Mouse (Mus musculus) liver, adult 2 months (tissue): Measurements from ENCODE around the gene Mta3. TPM values are rescaled to one million over a fixed set of nuclear protein-coding genes. Genes with fewer than 3 reads are reported as not detected.

ENCODE experiments used
- DNase-seq: peaks from one replicate; pipeline ENCODE4 v3.0.0-alpha.2; 2011; ENCODE audit warnings: low read depth, low spot score; ENCODE audit errors: extremely low read depth
- H3K27ac ChIP-seq: fragments of 200-500 bp; replicated peaks from 2 replicates; pipeline ENCODE4 v1.5.1; 2012; ENCODE audit warnings: low read depth, mild to moderate bottlenecking, control low read depth, inconsistent platforms, low read length; ENCODE audit not compliant: insufficient read depth
- H3K27me3 ChIP-seq: fragments of 200-500 bp; 2 replicates; pipeline ENCODE4 v1.6.1; 2012; ENCODE audit warnings: mild to moderate bottlenecking, moderate library complexity, low read length, inconsistent platforms; ENCODE audit not compliant: control insufficient read depth, insufficient read depth
- H3K36me3 ChIP-seq: fragments of 200-500 bp; 2 replicates; pipeline ENCODE4 v1.6.1; 2012; ENCODE audit warnings: low read length, inconsistent platforms; ENCODE audit not compliant: control insufficient read depth, insufficient read depth
- H3K4me1 ChIP-seq: fragments of 200-500 bp; 2 replicates; pipeline ENCODE4 v1.6.1; 2011; ENCODE audit warnings: low read length; ENCODE audit not compliant: control insufficient read depth, insufficient read depth
- H3K4me3 ChIP-seq: fragments of 200-500 bp; 2 replicates; pipeline ENCODE4 v1.5.1; 2011; ENCODE audit warnings: low read depth, mild to moderate bottlenecking, control low read depth, low read length, moderate library complexity; ENCODE audit not compliant: insufficient read depth
- H3K79me2 ChIP-seq: fragments of 200-500 bp; 2 replicates; pipeline ENCODE4 v1.6.1; 2012; ENCODE audit warnings: inconsistent platforms, mild to moderate bottlenecking, low read length, moderate library complexity; ENCODE audit not compliant: control insufficient read depth, insufficient read depth
- H3K9ac ChIP-seq: fragments of 200-500 bp; 2 replicates; pipeline ENCODE4 v1.6.1; 2012; ENCODE audit warnings: low read depth, mild to moderate bottlenecking, control low read depth, inconsistent platforms, low read length
- CTCF ChIP-seq: fragments of 200-500 bp; IDR thresholded peaks from 2 replicates; pipeline ENCODE4 v1.5.1; 2011; ENCODE audit warnings: low read depth, low read length, control low read depth
- POLR2A ChIP-seq: fragments of 200-500 bp; IDR thresholded peaks from 2 replicates; pipeline ENCODE4 v1.6.1; 2011; ENCODE audit warnings: low read length, control low read depth; ENCODE audit not compliant: insufficient read depth; ENCODE audit errors: extremely low read depth
- WGBS: fragments of 180-500 bp; shearing (Covaris S2); methylation state at CpG from one replicate; pipeline ENCODE4 v1.1.7; 2018; 5-methylcytosine and 5-hydroxymethylcytosine counted together
- polyA plus RNA-seq: library from polyadenylated mRNA; depleted of rRNA; stranded (reverse); fragments of >200 nt; gene quantifications from 2 replicates; pipeline ENCODE4 v1.2.3, GENCODE M21; 2012
- total RNA-seq: library from RNA; depleted of rRNA; stranded (reverse); fragments of >200 nt; gene quantifications from 2 replicates; pipeline ENCODE4 v1.2.3, GENCODE M21; 2014

Mta3 gene
- total and polyA plus RNA-seq, 2 experiments = 11.3 to 16.0 TPM

- TF ChIP-seq POLR2A (no peak), CTCF (no peak)
- Histone ChIP-seq H3K9ac (peak overlapping the region; percentile 59), H3K27me3 (no peaks in the 10 kb centered on the region), H3K36me3 (peaks cover 13% of the 10 kb centered on the region; the same call in 1 of the 2 replicates), H3K27ac (peak overlapping the region; percentile 81), H3K4me1 (peaks cover 48% of the 10 kb centered on the region), H3K79me2 (peaks cover 7% of the 10 kb centered on the region; the same call in 1 of the 2 replicates), H3K4me3 (no peak overlapping the region)
- peak; percentile 97 for DNase-seq
- WGBS = 24% methylated on average over 5 of the region's 5 CpGs
Measured at GRCm38 (mm10) chr17:83841011-83841410, 135.0 kb downstream of the Mta3 start.

GRCm38 (mm10) chr17:83843780-83844179 is 137.8 kb downstream of the Mta3 start:
- peak overlapping the region; percentile 23; the same call in 1 of the 2 replicates for H3K4me3 ChIP-seq
- H3K36me3 ChIP-seq = peaks cover 9% of the 10 kb centered on the region; the same call in 1 of the 2 replicates
- no peak for TF ChIP-seq CTCF
- no peaks in the 10 kb centered on the region for H3K27me3 ChIP-seq
- peak overlapping the region; percentile 98 for H3K27ac ChIP-seq
- H3K79me2 ChIP-seq = peaks cover 7% of the 10 kb centered on the region; the same call in 1 of the 2 replicates
- 37% methylated on average over 7 of the region's 7 CpGs for WGBS
- peak; percentile 55 for DNase-seq
- peaks cover 48% of the 10 kb centered on the region for H3K4me1 ChIP-seq
- peak overlapping the region; percentile 35 for H3K9ac ChIP-seq

DNA sequence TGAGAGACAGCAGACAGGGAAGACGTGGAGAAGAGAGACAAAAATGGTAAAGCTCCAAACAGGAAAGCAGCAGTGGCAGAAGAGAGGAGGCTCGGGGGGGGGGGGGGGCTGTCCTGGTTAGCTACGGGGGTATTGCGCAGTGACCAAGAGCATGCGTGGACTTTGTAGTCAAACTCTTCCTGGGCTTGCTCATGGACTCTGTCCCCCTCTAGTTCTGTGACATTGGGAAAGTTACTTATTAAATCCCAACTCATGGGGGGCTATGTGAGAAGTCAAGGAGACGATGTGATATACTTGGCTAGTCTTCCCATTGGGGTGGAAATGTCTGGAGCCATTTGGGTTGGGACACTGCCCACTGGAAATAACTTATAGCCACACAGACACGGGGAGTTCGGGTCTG is 139.6 kb downstream of the Mta3 start:
- peaks cover 47% of the 10 kb centered on the region for H3K4me1 ChIP-seq
- WGBS = 12% methylated on average over 8 of the region's 8 CpGs
- peak overlapping the region; percentile 82 for H3K9ac ChIP-seq
- H3K27me3 ChIP-seq = no peaks in the 10 kb centered on the region
- peaks cover 8% of the 10 kb centered on the region; the same call in 1 of the 2 replicates for H3K36me3 ChIP-seq
- no peak for TF ChIP-seq CTCF
- 0 out of 2 replicates have a peak, but pooled peaks have one; percentile 28 for TF ChIP-seq POLR2A
- DNase-seq = peak; percentile 96
- peaks cover 7% of the 10 kb centered on the region; the same call in 1 of the 2 replicates for H3K79me2 ChIP-seq
- peak overlapping the region; percentile 98 for H3K27ac ChIP-seq
- H3K4me3 ChIP-seq = peak overlapping the region; percentile 68

DNA sequence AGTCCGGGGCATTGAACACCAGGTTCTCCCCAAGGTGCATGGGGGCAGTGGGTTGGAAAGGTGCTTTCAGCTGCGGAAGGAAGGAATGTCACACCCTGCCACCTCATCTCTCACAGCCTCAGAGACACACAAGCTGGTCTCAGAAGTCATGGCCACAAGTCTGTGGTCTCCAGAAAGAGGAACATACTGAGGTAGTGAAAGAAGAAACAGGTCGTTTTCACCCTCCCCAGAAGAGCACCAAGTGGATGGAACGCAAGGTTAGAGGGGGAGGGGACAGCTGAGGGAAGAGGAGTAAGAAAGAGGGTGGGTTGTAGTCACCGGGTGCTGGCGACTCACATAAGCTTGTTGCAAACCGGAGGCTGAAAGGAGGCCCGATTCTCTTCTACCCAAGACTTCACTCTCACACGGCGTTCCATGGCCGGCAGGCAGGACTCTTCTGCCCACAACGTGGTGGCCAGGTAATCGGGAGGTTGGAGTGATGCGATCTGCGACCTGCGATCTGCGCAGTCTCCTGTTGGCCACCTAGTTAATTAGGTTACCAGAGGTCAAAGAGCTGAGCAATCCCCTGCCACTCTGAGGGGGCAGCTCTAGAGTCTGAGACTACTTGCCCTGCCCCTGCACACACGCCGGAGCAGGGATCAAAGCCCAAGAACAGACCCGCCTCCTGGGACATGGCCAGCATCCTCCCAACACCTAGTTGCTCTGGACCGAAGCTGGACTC is 140.5 kb downstream of the Mta3 start:
- H3K36me3 ChIP-seq = peaks cover 5% of the 10 kb centered on the region; the same call in 1 of the 2 replicates
- peak overlapping the region; percentile 94 for H3K27ac ChIP-seq
- 15% methylated on average over 21 of the region's 21 CpGs for WGBS
- H3K4me3 ChIP-seq = peak overlapping the region; percentile 68
- H3K79me2 ChIP-seq = peaks cover 7% of the 10 kb centered on the region; the same call in 1 of the 2 replicates
- H3K27me3 ChIP-seq = no peaks in the 10 kb centered on the region
- peak overlapping the region; percentile 74 for H3K9ac ChIP-seq
- DNase-seq = peak; percentile 97
- TF ChIP-seq POLR2A (peak; percentile 89; the same call in 1 of the 2 replicates), CTCF (no peak)
- peaks cover 39% of the 10 kb centered on the region for H3K4me1 ChIP-seq

DNA sequence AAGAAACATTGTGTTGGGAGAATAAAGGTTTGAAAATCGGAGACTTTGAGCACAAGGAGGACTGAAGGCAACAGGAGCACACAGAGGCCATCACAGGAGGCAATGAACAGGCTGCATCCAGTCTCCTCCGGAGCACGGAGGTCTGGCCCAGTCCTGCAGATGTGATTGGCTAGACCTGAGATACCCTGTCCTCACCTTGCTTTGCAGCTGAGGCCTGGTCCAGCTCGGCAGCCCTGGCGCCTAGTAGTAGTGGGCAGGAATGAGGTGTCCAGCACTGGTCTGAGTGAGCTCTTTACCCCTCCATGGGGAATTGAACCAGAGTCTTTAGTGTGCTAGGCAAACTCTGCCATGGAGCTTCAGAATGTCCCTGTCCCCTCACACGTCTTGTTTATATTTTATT is 141.1 kb downstream of the Mta3 start:
- Histone ChIP-seq H3K27ac (peak overlapping the region; percentile 94), H3K79me2 (peaks cover 7% of the 10 kb centered on the region; the same call in 1 of the 2 replicates), H3K27me3 (no peaks in the 10 kb centered on the region), H3K4me1 (peaks cover 33% of the 10 kb centered on the region), H3K4me3 (peak overlapping the region; percentile 30; the same call in 1 of the 2 replicates), H3K36me3 (peaks cover 4% of the 10 kb centered on the region; the same call in 1 of the 2 replicates), H3K9ac (peak overlapping the region; percentile 35; the same call in 1 of the 2 replicates)
- WGBS = 33% methylated on average over 6 of the region's 6 CpGs
- no peak for TF ChIP-seq CTCF
- DNase-seq = no peak
